Mouse (Mus musculus) brain, embryonic 14.5 days (tissue): ENCODE measurements around the gene Ckmt2.

Experiments used
- CTCF ChIP-seq: fragments of 200-500 bp; IDR thresholded peaks from 2 replicates; pipeline ENCODE4 v1.5.1; 2012; ENCODE audit warnings: inconsistent platforms, mild to moderate bottlenecking, moderate library complexity, borderline replicate concordance; ENCODE audit not compliant: insufficient read depth, insufficient read length; ENCODE audit errors: extremely low read depth
- POLR2A ChIP-seq: fragments of 200-500 bp; IDR thresholded peaks from 2 replicates; pipeline ENCODE4 v1.6.1; 2012; ENCODE audit warnings: mild to moderate bottlenecking, inconsistent platforms, borderline replicate concordance; ENCODE audit not compliant: poor library complexity, insufficient read depth, insufficient read length, severe bottlenecking; ENCODE audit errors: extremely low read depth

DNA sequence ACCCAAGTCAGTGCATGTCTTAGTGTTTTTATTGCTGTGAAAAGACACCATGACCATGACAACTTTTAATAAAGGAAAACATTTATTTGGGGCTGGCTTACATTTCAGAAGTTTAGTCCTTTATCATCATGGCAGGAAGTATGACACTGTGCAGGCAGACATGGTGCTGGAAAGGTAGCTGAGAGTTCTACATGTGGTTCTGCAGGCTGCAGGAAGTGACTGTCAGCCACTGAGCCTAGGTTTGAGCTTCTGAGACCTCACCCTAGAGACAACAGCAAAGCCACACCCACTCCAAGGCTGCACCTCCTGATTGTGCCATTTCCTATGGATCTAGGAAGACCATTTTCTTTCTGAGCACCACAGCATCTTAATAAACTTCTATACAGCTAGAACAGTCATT lies 48.8 kb downstream of the Ckmt2 start:
- TF ChIP-seq CTCF (no peak), POLR2A (no peak)
